Mouse (Mus musculus): Measurements from ENCODE around the gene Hint2. TPM values are rescaled to one million over a fixed set of nuclear protein-coding genes. Genes with fewer than 3 reads are reported as not detected.

Gene Hint2
- polyA plus RNA-seq, 1 experiment = 48.0 TPM

DNA sequence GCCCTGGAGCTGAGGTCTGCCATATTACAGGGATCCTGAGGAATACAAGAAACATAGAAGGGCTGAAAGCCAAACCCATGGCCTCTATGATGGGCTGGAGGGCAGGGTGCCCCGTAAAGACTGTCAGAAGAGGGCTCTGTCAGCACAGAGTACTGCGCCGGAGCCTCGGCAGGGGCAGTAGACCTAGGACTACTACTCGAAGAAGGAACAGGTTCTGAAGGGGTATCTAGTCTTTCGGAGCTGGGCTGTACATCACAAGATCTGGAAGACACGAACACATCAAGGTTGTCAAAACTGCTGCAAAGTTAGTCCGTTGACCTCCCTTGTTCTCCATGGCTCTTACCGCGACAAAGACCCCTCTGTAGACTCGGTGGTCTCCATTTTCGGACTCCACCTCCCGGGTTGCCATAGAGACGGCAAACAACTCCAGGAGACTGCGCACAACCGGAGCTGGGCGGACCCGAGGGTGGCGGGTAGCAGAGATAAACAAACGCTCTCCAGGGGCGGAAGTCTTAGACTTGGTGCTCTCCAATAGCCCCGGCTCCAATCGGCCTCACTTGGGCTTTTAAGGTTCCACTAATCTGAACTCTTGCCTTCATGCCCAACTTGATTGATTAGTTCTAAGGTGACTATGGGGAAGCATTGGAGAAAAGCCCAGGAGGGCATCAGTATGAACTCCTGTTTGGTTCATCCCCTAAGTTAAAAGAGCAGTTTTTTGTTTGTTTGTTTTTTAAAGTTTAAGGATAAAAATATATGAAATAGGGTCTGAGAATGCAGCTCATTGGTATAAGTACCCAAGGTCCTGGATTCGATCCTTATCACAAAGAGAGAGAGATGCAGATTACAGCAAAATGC lies 2.9 kb downstream of the Hint2 start, which contains the start of gene Spag8:
Gene Spag8, minus strand, starts transcription at position 434 of the 855 bp plus-strand sequence.
- Histone ChIP-seq H3K79me3 (ENCODE audit: low read depth) (no peaks in the 10 kb centered on the region), H3K79me2 (ENCODE audit: control insufficient read depth, insufficient read depth) (no peaks in the 10 kb centered on the region), H3K27me3 (ENCODE audit: control insufficient read depth, insufficient read depth, insufficient read length) (no peaks in the 10 kb centered on the region), H3K36me3 (ENCODE audit: control insufficient read depth, insufficient read depth) (no peaks in the 10 kb centered on the region), H3K4me3 (ENCODE audit: insufficient read depth, poor library complexity, severe bottlenecking) (no peak within 1 kb of the TSS), H3ac (ENCODE audit: control insufficient read depth, insufficient read length, low read depth) (no peak within 1 kb of the TSS)
- TF ChIP-seq CTCF (IDR thresholded peaks at IDR 0.05; ENCODE audit: control insufficient read depth, insufficient read depth, insufficient read length) (no peak), USF1 (IDR thresholded peaks at IDR 0.05; ENCODE audit: low read depth) (no peak), CEBPB (IDR thresholded peaks at IDR 0.05; ENCODE audit: low read depth) (no peak), MAX (IDR thresholded peaks at IDR 0.05) (no peak), FOSL1 (IDR thresholded peaks at IDR 0.05; ENCODE audit: insufficient read depth, low read length, poor library complexity, severe bottlenecking) (no peak), MYOG (IDR thresholded peaks at IDR 0.05; ENCODE audit: control insufficient read depth, extremely low read depth, insufficient read length) (no peak), MYOD1 (IDR thresholded peaks at IDR 0.05; ENCODE audit: control insufficient read depth, insufficient read length, low read depth) (no peak)

DNA sequence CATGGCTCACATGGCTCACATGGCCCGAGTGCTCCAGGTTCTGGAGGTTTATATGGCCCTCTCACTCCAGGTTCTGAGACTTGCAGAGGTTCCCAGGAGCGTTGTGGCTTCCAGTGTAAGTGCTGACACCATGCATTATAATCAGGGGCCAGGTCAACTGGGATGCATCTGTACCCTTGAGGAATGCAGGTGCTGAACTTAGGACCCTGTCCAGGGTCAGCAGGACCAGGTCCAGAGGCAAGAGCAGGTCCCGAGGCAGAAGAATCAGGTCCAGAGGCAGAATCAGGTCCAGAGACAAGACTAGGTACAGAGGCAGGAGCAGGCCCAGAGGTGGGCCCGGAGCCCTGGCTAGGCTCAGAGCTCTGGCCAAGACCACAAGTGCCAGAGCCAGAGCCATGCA lies 3.5 kb downstream of the Hint2 start:
- no peaks in the 10 kb centered on the region for H3K79me3 ChIP-seq (ENCODE audit: low read depth)
- H3K27me3 ChIP-seq (ENCODE audit: control insufficient read depth, insufficient read depth, insufficient read length) = no peaks in the 10 kb centered on the region
- H3K36me3 ChIP-seq (ENCODE audit: control insufficient read depth, insufficient read depth) = no peaks in the 10 kb centered on the region
- H3K4me3 ChIP-seq (ENCODE audit: insufficient read depth, poor library complexity, severe bottlenecking) = no peak overlapping the region
- no peak for TF ChIP-seq MYOD1 (IDR thresholded peaks at IDR 0.05; ENCODE audit: control insufficient read depth, insufficient read length, low read depth)
- no peak for TF ChIP-seq MYOG (IDR thresholded peaks at IDR 0.05; ENCODE audit: control insufficient read depth, extremely low read depth, insufficient read length)
- TF ChIP-seq CTCF (IDR thresholded peaks at IDR 0.05; ENCODE audit: control insufficient read depth, insufficient read depth, insufficient read length) = no peak
- TF ChIP-seq MAX (IDR thresholded peaks at IDR 0.05) = no peak
- TF ChIP-seq USF1 (IDR thresholded peaks at IDR 0.05; ENCODE audit: low read depth) = no peak
- no peak for TF ChIP-seq FOSL1 (IDR thresholded peaks at IDR 0.05; ENCODE audit: insufficient read depth, low read length, poor library complexity, severe bottlenecking)
- no peak for TF ChIP-seq CEBPB (IDR thresholded peaks at IDR 0.05; ENCODE audit: low read depth)
- H3ac ChIP-seq (ENCODE audit: control insufficient read depth, insufficient read length, low read depth) = no peak overlapping the region
- no peaks in the 10 kb centered on the region for H3K79me2 ChIP-seq (ENCODE audit: control insufficient read depth, insufficient read depth)

DNA sequence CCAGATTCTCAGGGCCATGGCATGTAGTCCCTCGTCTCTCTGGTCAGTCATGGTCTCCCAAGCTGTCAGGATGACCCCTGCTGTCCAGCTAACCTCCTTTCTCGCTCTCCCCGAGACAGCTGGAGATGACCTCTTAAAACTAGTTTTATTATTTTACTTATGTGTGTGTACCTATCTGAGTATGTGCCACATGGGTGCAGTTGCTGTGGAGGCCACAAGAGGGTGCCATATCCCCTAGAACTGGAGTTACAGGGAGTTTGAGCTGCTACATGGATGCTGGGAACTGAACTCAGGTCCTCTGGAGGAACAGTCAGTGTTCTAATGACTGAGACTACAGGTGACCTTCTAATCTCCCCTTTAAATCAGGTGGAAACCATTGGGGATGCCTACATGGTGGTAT lies 6.5 kb downstream of the Hint2 start:
- no peak overlapping the region for H3ac ChIP-seq (ENCODE audit: control insufficient read depth, insufficient read length, low read depth)
- H3K79me3 ChIP-seq (ENCODE audit: low read depth) = no peaks in the 10 kb centered on the region
- H3K36me3 ChIP-seq (ENCODE audit: control insufficient read depth, insufficient read depth) = no peaks in the 10 kb centered on the region
- H3K4me3 ChIP-seq (ENCODE audit: insufficient read depth, poor library complexity, severe bottlenecking) = no peak overlapping the region
- TF ChIP-seq USF1 (IDR thresholded peaks at IDR 0.05; ENCODE audit: low read depth) = no peak
- TF ChIP-seq CEBPB (IDR thresholded peaks at IDR 0.05; ENCODE audit: low read depth) = no peak
- TF ChIP-seq FOSL1 (IDR thresholded peaks at IDR 0.05; ENCODE audit: insufficient read depth, low read length, poor library complexity, severe bottlenecking) = no peak
- no peak for TF ChIP-seq CTCF (IDR thresholded peaks at IDR 0.05; ENCODE audit: control insufficient read depth, insufficient read depth, insufficient read length)
- no peak for TF ChIP-seq MAX (IDR thresholded peaks at IDR 0.05)
- no peak for TF ChIP-seq MYOD1 (IDR thresholded peaks at IDR 0.05; ENCODE audit: control insufficient read depth, insufficient read length, low read depth)
- TF ChIP-seq MYOG (IDR thresholded peaks at IDR 0.05; ENCODE audit: control insufficient read depth, extremely low read depth, insufficient read length) = no peak
- H3K79me2 ChIP-seq (ENCODE audit: control insufficient read depth, insufficient read depth) = no peaks in the 10 kb centered on the region
- no peaks in the 10 kb centered on the region for H3K27me3 ChIP-seq (ENCODE audit: control insufficient read depth, insufficient read depth, insufficient read length)

DNA sequence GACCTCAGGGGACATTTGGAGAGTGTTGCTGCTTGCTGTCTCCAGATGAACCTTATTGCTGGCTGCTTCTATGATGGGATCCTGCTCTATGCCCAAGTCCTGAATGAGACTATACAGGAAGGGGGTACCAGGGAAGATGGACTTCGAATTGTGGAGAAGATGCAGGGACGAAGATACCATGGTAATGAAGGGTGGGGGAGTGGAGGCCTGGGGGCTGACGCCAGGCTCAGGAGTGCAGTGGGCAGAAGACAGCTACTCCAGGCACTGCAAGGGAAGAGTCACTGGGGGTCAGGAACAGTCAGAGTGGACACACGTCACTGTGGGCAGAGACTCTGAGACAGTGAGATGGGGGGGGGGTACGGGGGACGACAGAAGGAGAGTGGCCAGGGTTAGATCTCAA lies 15.8 kb downstream of the Hint2 start:
- Histone ChIP-seq H3K79me3 (ENCODE audit: low read depth) (no peaks in the 10 kb centered on the region), H3K4me3 (ENCODE audit: insufficient read depth, poor library complexity, severe bottlenecking) (no peak overlapping the region), H3ac (ENCODE audit: control insufficient read depth, insufficient read length, low read depth) (no peak overlapping the region), H3K27me3 (ENCODE audit: control insufficient read depth, insufficient read depth, insufficient read length) (no peaks in the 10 kb centered on the region), H3K36me3 (ENCODE audit: control insufficient read depth, insufficient read depth) (no peaks in the 10 kb centered on the region), H3K79me2 (ENCODE audit: control insufficient read depth, insufficient read depth) (no peaks in the 10 kb centered on the region)
- no peak for TF ChIP-seq USF1 (IDR thresholded peaks at IDR 0.05; ENCODE audit: low read depth)
- TF ChIP-seq MAX (IDR thresholded peaks at IDR 0.05) = no peak
- no peak for TF ChIP-seq CTCF (IDR thresholded peaks at IDR 0.05; ENCODE audit: control insufficient read depth, insufficient read depth, insufficient read length)
- TF ChIP-seq CEBPB (IDR thresholded peaks at IDR 0.05; ENCODE audit: low read depth) = no peak
- TF ChIP-seq MYOG (IDR thresholded peaks at IDR 0.05; ENCODE audit: control insufficient read depth, extremely low read depth, insufficient read length) = no peak
- no peak for TF ChIP-seq MYOD1 (IDR thresholded peaks at IDR 0.05; ENCODE audit: control insufficient read depth, insufficient read length, low read depth)
- no peak for TF ChIP-seq FOSL1 (IDR thresholded peaks at IDR 0.05; ENCODE audit: insufficient read depth, low read length, poor library complexity, severe bottlenecking)

DNA sequence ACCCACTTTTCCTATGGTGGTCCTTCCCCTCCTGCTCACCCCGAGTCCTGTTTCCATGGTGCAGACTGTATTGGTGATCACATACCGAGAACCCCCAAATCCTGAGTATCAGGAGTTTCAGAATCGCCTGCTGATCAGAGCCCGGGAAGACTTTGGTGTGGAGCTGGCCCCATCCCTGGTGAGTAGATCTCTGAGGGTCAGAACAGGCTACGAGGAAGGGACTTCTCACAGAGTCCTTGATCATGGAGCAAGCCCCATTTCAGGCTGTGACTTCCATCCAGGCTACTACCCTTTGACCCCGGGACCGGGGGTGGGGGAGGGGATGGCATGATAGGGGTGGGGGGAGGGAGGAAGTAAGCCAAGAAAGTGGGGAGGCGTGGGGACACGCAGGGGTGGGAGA lies 16.2 kb downstream of the Hint2 start:
- H3K79me3 ChIP-seq (ENCODE audit: low read depth) = no peaks in the 10 kb centered on the region
- H3K4me3 ChIP-seq (ENCODE audit: insufficient read depth, poor library complexity, severe bottlenecking) = no peak overlapping the region
- H3ac ChIP-seq (ENCODE audit: control insufficient read depth, insufficient read length, low read depth) = no peak overlapping the region
- no peaks in the 10 kb centered on the region for H3K79me2 ChIP-seq (ENCODE audit: control insufficient read depth, insufficient read depth)
- no peaks in the 10 kb centered on the region for H3K36me3 ChIP-seq (ENCODE audit: control insufficient read depth, insufficient read depth)
- H3K27me3 ChIP-seq (ENCODE audit: control insufficient read depth, insufficient read depth, insufficient read length) = no peaks in the 10 kb centered on the region
- no peak for TF ChIP-seq MYOG (IDR thresholded peaks at IDR 0.05; ENCODE audit: control insufficient read depth, extremely low read depth, insufficient read length)
- no peak for TF ChIP-seq USF1 (IDR thresholded peaks at IDR 0.05; ENCODE audit: low read depth)
- TF ChIP-seq FOSL1 (IDR thresholded peaks at IDR 0.05; ENCODE audit: insufficient read depth, low read length, poor library complexity, severe bottlenecking) = no peak
- no peak for TF ChIP-seq MAX (IDR thresholded peaks at IDR 0.05)
- TF ChIP-seq MYOD1 (IDR thresholded peaks at IDR 0.05; ENCODE audit: control insufficient read depth, insufficient read length, low read depth) = no peak
- TF ChIP-seq CTCF (IDR thresholded peaks at IDR 0.05; ENCODE audit: control insufficient read depth, insufficient read depth, insufficient read length) = no peak
- TF ChIP-seq CEBPB (IDR thresholded peaks at IDR 0.05; ENCODE audit: low read depth) = no peak
